Mouse (Mus musculus) bone marrow macrophage, adult 2 months (primary cell): Measurements from ENCODE around the gene Mxi1.

Experiments used
- CTCF ChIP-seq: IDR thresholded peaks from 2 replicates; pipeline ENCODE4 v1.5.1; 2012; ENCODE audit warnings: low read depth, mild to moderate bottlenecking, low read length, moderate library complexity
- POLR2A ChIP-seq: IDR thresholded peaks from 2 replicates; pipeline ENCODE4 v1.6.1; 2012; ENCODE audit warnings: mild to moderate bottlenecking, low read depth, low read length, borderline replicate concordance

GRCm38 (mm10) chr19:53399213-53399612 lies 88.9 kb downstream of the Mxi1 start:
- TF ChIP-seq POLR2A (no peak), CTCF (no peak)
